Mouse (Mus musculus) bone marrow, adult 2 months (tissue): ENCODE measurements around the gene Rps6ka5.

Experiments used
- CTCF ChIP-seq: fragments of 200-500 bp; IDR thresholded peaks from 2 replicates; pipeline ENCODE4 v1.5.1; 2011; ENCODE audit warnings: low read length, control low read depth; ENCODE audit not compliant: control insufficient read depth, insufficient read depth
- POLR2A ChIP-seq: fragments of 200-500 bp; IDR thresholded peaks from 2 replicates; pipeline ENCODE4 v1.6.1; 2011; ENCODE audit warnings: low read depth, mild to moderate bottlenecking, control low read depth, low read length, borderline replicate concordance; ENCODE audit not compliant: control insufficient read depth

DNA sequence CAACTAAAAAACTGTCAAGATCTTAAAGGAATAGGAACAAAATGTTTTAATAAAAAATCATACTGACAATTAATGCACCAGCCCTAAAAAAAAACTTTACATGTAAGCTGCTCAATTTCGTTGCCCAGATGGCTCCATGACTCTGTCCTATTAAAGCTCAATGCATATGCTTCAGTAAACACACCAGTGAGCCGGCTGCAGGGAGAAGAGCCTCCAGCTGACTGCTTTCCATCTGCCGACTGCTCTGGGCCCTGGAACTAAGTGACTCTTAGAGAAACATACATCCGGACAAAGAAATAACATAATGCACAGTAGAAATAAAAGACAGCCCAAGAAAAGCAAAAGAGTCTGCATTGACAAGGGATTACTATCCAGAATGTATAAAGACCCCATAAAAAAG, 30.2 kb downstream of the Rps6ka5 start:
- TF ChIP-seq CTCF, result no peak
- TF ChIP-seq POLR2A, result no peak
